Comparison of ENCODE assay signal across 15 mouse cellular contexts in the genomic region with DNA sequence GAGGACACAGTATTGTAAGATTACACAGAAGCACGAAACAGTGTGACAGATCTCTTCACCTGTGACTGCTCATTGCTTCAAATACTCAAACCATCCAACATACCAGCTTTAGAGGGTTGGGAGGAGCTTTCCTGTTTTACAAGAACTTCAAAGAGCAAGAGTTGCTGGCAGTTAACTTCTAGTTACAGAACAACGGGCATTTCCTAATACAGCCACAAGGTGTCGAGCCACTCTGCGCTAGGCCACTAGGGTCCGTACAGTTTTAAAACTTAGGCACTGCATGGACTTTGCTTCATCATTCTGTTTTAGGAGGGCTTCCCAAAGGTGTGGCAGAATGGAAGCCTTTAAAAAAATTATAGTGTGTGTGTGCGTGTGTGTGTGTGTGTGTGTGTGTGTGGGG. TPM values are rescaled to one million over a fixed set of nuclear protein-coding genes. Genes with fewer than 3 reads are reported as not detected.
A peak's percentile ranks its signal among the peaks of the same experiment; 100 is the strongest.
DNase-seq lines count a peak whose midpoint lies in the region; ATAC-seq and TF ChIP-seq lines count a peak whose summit lies in the region.
"Had no signal": no experiment of that assay in that cellular context is flagged by ENCODE, and none has a peak within 500 bp of the region (broad histone marks: within the 10 kb centered on the region; RNA-seq: fewer than 3 reads in every experiment).

No protein-coding gene starts in this region.

- peak; percentile 23; the same call in 1 of the 2 replicates for ATAC-seq in lung, embryonic 16.5 days (ENCODE audit: low read depth)
- ATAC-seq in activated CD4-positive, CD25-positive, alpha-beta regulatory T cell, adult 4 months = no peak

- WGBS in lung, embryonic 16.5 days = 50% methylated on average over 6 of the region's 6 CpGs

- no peaks in the 10 kb centered on the region for H3K27me3 ChIP-seq in lung, embryonic 16.5 days (ENCODE audit: control insufficient read depth, insufficient read depth, low read depth, low read length)
- H3K27me3 ChIP-seq: hindbrain, embryonic 12.5 days; limb, embryonic 15.5 days had no signal

- peaks cover 23% of the 10 kb centered on the region for H3K4me1 ChIP-seq in lung, embryonic 16.5 days (replicated peaks; ENCODE audit: control insufficient read depth, insufficient read depth, low read length)

- H3K9ac ChIP-seq in lung, embryonic 16.5 days (ENCODE audit: low read length) = no peak overlapping the region
- H3K9ac ChIP-seq: hindbrain, embryonic 12.5 days; limb, embryonic 15.5 days; midbrain, embryonic 12.5 days had no signal

- no peak overlapping the region for H3K4me3 ChIP-seq in layer of hippocampus, adult 2 months
- no peak overlapping the region for H3K4me3 ChIP-seq in lung, embryonic 16.5 days (ENCODE audit: low read length)
- H3K4me3 ChIP-seq: hindbrain, embryonic 12.5 days; limb, embryonic 15.5 days; midbrain, embryonic 12.5 days had no signal

- H3K36me3 ChIP-seq in lung, embryonic 16.5 days (ENCODE audit: control insufficient read depth, insufficient read depth, low read length) = no peaks in the 10 kb centered on the region

- H3K27ac ChIP-seq in layer of hippocampus, adult 2 months = no peak overlapping the region
- H3K27ac ChIP-seq in lung, embryonic 16.5 days (ENCODE audit: low read length) = peak overlapping the region; percentile 23; the same call in 1 of the 2 replicates
- H3K27ac ChIP-seq: hindbrain, embryonic 12.5 days; limb, embryonic 15.5 days; midbrain, embryonic 12.5 days had no signal

- no peak overlapping the region for H3K4me2 ChIP-seq in lung, embryonic 16.5 days (ENCODE audit: low read depth, low read length)
- H3K4me2 ChIP-seq: hindbrain, embryonic 12.5 days; limb, embryonic 15.5 days; midbrain, embryonic 12.5 days had no signal

- H3K9me3 ChIP-seq in lung, embryonic 16.5 days (ENCODE audit: control insufficient read depth, low read length) = no peaks in the 10 kb centered on the region
- H3K9me3 ChIP-seq: hindbrain, embryonic 12.5 days; limb, embryonic 15.5 days; midbrain, embryonic 12.5 days had no signal

- DNase-seq in embryo, embryonic 10 days (ENCODE audit: low spot score) = peak; percentile 47
- DNase-seq in embryo, embryonic 9.5 days (ENCODE audit: extremely low spot score) = no peak
- no peak for DNase-seq in layer of hippocampus, adult 2 months (ENCODE audit: low spot score in 2 of 2)
- no peak for DNase-seq in layer of hippocampus, adult 9-11 months
- peak; percentile 13 for DNase-seq in ES-CJ7 (ENCODE audit: low read depth, low spot score)
- DNase-seq in cerebellum, postnatal 4 days (ENCODE audit: low spot score in 2 of 2) = no peak
- DNase-seq: adrenal gland, postnatal 10 days; cerebellum, adult 11 months; gastrocnemius, postnatal 25 days; right cerebral cortex, postnatal 25 days had no signal

- peak; percentile 69 for TF ChIP-seq CTCF in layer of hippocampus, adult 2 months (conservative IDR thresholded peaks at IDR 0.05)

RNA-seq across cellular contexts. Expression of a gene that starts 32.1 kb away (rescaled TPM):
- total RNA-seq in layer of hippocampus, adult 2 months (2021) = under 1 TPM in 1 of 2 experiments, not detected in 1; 0.22 TPM
- 0.36 and 0.43 TPM in 2 replicates for polyA plus RNA-seq in lung, embryonic 16.5 days (2015; fragmentation: Nextera tagmentation; extraction: Ambion mirVana)
- not detected for polyA plus RNA-seq in activated CD4-positive, CD25-positive, alpha-beta regulatory T cell, adult 4 months (2017; shearing (Covaris generic))
- total RNA-seq: gastrocnemius, postnatal 25 days had no signal

RNA-seq across cellular contexts. Expression of a gene that starts 43.4 kb away (rescaled TPM):
- 10 to 100 TPM in 1 of 2 experiments, 1 to 10 TPM in 1; 9.6 to 11.5 TPM for total RNA-seq in layer of hippocampus, adult 2 months (2021)
- 3.7 and 4.0 TPM in 2 replicates for polyA plus RNA-seq in lung, embryonic 16.5 days (2015; fragmentation: Nextera tagmentation; extraction: Ambion mirVana)
- polyA plus RNA-seq in activated CD4-positive, CD25-positive, alpha-beta regulatory T cell, adult 4 months (2017; shearing (Covaris generic)) = 10 to 100 TPM in 1 of 2 experiments, 1 to 10 TPM in 1; 7.5 to 21.7 TPM

Comparison
In these comparisons a context has a peak if more than half of its experiments do, and no peak if none do; other contexts are left out.
1. DNase-seq: peak in embryo, embryonic 10 days (single experiment) and ES-CJ7 (single experiment); none in embryo, embryonic 9.5 days (single experiment), layer of hippocampus, adult 2 months (0 of 2), layer of hippocampus, adult 9-11 months (single experiment) and cerebellum, postnatal 4 days (0 of 2).